Mouse (Mus musculus): ENCODE data around the gene Diexf. TPM values are rescaled to one million over a fixed set of nuclear protein-coding genes. Genes with fewer than 3 reads are reported as not detected.

Diexf gene
- total RNA-seq, 2 experiments from 2014 or later, result 10.1 to 12.4 TPM

DNA sequence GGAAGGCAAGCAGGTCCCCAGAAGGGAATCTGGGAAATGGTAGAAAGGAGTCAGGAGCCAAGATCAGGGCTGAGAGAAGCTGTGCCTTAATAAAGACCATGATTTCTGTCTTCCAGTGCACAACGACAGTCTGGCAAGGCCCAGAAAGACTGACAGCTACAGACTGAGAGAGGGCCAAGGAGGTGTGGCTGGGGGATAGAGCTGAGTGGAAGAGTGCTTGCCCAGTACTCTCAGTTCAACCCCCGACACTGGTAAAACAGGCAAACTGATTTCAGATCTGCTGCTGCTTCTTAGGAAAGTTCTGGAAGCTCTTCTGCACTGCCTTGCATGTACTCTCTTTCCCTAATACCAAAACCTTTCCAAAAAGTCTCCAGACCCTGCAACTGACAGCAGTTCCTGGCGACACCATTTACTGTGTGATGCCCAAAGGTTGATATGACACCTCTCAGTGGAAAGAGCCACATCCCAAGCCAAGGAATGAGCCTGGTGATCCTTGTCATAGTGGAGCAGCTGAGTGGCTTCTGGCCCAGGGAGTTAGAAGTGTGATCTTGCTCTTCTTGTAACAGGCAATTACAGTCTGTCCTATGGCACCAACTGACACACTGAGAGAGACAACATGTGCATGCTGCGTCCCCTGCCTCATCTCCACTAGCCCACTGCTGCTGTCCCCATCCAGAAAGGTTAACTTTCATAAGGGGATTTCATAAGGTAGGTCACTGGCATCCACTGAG is 43.8 kb downstream of the Diexf start:
- peak; percentile 31 to 48 for DNase-seq

DNA sequence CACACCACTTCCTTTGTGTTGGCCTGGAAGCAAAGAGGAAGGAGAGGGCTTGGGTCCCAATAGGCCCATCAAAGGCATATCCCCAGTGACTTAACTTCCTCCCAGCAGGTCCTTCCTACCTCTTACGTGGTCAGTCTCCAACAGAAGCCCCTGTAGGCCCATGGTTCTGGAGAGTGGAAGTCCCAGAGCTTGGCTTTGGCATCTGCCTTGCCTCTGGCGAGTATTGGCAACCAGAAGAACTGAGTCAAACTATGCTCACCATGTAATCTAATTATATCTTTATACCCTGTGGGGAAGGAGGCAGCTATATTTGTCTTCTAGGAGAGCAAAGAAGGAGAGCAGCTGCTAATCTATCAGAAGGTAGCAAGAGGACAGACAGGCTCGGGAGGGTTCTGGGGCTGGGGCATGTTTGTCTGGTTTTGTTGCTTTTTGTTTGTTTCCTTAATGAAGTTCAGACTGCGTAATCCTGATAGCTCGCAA is 44.5 kb downstream of the Diexf start:
- peak; percentile 20 to 23 for DNase-seq

DNA sequence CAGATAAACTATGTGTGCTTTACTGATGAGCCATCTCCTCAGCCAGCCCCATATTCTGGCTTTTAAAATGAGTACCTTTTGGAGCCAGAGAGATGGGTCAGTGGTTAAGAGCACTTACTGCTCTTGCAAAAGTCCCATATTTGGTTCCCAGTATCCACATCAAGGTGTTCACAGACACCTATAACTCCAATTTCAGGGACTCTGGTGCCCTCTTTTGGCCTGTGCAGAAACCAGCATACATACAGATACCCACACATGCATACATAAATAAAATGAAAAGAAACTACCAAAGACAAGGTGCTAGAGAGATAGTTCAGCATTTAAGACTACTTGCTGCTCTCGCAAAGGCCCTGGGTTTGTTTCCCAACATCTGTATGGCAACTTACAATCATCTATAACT is 46.1 kb downstream of the Diexf start:
- DNase-seq, result no peak

DNA sequence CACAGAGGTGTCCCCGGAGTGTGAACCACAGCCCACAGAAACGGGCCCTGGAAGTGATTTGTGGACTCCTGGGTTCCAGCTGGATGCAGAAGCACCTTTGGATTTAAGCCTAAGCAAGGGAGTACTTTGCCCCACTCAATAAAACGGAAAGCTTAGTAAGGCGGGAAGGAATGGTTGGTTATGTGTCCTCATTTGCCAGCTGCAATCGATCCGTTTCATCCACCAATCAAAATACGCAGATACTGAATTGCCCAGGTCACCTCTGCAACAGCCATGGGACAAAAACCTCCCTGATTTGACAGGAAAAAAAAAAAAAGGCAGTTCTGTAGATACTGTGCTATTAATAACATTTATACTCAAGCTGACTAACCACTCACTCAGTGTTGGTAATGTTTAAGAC is 47.0 kb downstream of the Diexf start:
- no peak for DNase-seq

DNA sequence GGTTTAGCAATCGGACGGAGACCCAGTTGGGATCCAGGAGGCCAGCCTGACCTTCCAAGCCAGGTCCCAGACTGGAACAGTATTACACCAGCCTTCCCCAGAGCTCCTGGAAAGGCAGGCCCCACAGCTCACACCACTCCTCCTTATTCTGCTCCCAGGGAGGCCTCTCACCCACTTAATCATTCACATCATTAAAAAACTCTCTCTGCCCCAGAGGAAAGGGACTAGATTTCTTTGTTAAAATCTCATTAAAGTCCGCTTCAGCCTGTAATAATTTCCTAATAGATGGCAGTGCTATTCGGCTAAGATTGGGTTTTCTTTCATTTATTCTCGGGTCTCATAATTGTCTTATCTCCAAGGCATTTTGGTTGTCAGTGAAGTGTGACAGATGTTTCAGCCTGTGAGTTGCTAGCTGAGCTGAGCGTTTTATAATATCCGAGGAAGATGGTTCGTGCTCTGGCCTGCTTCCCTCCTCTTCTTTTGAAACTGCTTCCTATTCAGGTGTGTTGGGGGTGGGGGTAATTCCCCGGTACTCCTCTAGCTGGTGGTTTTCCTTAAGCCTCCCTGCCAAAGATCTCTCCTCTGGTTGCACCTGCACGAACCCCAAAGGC is 47.7 kb downstream of the Diexf start:
- no peak for DNase-seq

DNA sequence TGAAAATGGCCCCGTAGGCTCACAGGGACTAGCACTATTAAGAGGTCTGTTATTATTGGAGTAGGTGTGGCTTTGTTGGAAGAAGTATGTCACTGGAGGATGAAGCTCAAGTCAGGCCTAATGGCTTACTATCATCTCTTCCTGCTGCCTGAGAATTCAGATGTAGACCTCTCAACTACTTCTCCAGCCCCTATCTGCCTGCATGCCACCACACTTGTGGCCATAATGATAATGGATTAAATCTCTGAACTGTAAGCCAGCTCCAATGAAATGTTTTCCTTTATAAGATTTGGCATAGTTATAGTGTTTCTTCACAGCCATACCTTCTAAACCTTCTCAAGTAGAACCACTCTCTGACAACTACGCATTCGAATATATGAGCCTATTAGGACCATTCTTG is 67.5 kb downstream of the Diexf start:
- no peak for DNase-seq

DNA sequence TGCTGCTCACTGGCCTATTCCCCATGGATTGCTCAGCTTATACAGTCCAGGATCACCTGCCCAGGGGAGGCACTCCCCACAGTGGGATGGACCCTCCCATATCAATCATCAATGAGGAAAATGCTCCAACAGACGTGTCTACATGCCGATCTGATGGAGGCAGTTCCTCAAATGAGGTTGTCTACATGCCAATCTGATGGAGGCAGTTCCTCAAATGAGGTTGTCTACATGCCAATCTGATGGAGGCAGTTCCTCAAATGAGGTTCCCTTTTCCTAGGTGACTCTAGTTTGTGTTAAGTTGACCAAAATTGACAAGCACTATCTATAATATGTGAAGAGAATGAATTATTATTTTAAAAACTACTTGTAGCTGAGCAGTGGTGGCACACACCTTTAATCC is 69.9 kb downstream of the Diexf start:
- DNase-seq, result no peak

DNA sequence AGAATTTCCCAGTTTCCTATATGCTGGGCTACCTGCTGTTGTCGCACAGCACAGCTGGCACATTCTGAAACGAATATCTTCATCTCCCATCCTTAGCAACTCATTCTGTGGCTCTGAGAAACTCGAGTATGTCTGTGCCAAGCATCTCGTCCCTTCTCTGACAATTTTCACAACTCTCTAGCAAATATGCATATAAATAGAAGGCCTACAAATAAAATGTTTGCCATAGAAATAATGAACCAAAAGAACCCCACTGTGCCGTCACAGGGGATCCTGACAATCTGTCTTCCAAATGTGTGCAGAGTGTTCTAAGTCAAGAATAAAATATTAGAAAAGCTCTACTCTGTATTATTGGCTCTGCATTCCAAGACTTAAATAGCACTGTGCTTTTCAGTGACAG is 70.5 kb downstream of the Diexf start:
- no peak for DNase-seq

DNA sequence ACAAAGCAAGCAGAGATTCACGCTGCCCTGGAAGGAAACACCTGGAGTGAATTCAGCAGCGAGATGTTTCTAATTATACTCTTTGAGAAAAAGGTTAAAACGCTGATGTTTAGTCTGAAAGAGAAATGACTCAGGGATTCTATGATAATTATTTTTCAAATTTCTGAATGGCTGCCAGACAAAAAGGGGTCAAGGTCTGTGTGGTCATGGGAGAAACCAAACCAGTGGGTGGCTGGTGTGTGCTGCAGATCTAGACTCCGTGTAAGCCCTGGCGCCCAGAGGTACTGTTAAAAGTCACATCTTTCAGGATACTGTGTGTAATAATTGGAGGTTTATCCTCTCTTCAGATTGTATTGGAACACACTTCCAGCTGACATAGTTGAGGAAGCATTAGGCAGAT is 75.7 kb downstream of the Diexf start:
- no peak for DNase-seq

DNA sequence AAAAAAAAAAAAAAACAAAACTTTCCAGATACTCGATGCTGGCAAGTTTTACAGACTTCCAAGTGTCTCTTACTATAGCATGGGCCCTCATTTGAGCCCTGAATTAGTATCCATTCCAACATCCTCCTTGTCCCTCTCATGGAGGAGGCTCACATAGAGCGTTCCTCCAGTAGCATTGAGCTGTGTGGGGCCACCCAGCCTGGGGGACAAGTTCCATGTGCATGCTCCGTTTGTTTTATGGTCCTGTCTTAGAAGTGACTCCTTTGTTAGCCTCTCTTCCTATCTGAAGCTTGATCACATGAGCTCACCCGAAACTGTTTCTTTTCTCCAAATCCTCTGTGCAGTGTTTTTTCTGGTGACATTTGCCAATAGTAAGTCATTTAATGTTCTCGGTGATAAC is 77.0 kb downstream of the Diexf start:
- DNase-seq, result no peak

DNA sequence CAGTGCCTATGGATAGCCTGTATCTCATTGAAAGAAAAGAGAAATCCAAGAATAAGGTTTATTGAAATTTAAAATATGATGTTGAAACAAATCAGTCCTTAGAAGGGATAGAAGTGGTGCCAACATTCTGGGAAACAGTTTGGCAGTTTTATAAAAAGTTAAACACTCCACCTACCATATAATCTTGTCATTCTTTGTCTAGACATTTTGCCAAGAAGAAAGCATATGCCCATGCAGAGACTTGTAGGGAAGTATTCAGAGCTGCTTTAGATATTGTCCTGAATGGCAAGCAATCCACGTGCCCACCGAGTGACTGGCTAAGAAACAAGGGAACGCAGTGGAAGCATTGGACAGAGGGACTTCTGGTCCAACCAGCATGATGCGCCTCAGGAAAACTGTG is 82.5 kb downstream of the Diexf start:
- no peak for DNase-seq

DNA sequence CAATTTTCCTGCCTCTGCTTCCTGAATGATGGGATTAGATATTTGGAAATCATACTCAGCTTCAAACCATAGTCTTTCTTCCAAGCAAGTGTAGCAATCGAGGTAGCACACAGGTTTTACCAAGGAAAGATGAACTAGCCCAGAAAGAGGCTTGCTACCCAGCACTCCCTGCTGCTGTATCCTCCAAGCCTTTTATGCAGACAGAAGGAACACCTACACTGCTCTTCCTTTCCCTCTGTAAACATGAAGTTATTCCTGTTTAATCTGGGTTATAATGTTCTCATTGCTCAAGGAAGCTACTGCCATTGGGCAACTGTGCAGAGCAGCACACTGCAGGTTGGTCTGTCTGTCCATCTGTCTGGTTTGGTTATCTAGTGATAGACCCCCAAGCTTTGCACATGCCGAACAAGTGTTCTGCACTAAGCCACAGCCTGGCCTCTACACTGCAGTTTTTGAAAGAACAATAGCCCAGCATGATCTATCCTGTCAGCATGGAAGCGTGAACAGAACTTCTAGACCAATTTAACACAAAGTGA is 87.2 kb downstream of the Diexf start:
- no peak for DNase-seq

Other genes starting within 250 kb of the Diexf start
- gene Syt14, start 94.5 kb downstream of the Diexf start, total RNA-seq (2021), result under 1 TPM; 0.15 to 0.36 TPM
- 1 to 10 TPM; 1.1 to 2.5 TPM for gene Irf6, start 22.8 kb upstream of the Diexf start, total RNA-seq (2021)
- gene A130010J15Rik, start 37.8 kb upstream of the Diexf start, total RNA-seq (2021), result 1 to 10 TPM; 4.1 to 5.1 TPM
- gene Traf3ip3, start 71.4 kb upstream of the Diexf start, total RNA-seq (2021), result 1 to 10 TPM; 1.3 to 4.7 TPM
- gene Lamb3, start 77.4 kb upstream of the Diexf start, total RNA-seq (2021), result 10 to 100 TPM in 1 of 2 experiments, 1 to 10 TPM in 1; 8.5 to 13.5 TPM
- gene Hsd11b1, start 133.8 kb upstream of the Diexf start, total RNA-seq (2021), result 10 to 100 TPM; 15.1 to 19.6 TPM
- gene G0s2, start 142.9 kb upstream of the Diexf start, total RNA-seq (2021), result 10 to 100 TPM; 43.4 to 49.3 TPM
- gene Camk1g, start 240.0 kb upstream of the Diexf start, total RNA-seq (2021), result under 1 TPM; 0.15 to 0.22 TPM

All from heart, adult 18-20 months (tissue).